Mouse (Mus musculus): ENCODE results near the gene Dnajc6.

GRCm38 (mm10) chr4:101469242-101469641 lies 27.2 kb upstream of the Dnajc6 start:
- TF ChIP-seq GATA1 (IDR thresholded peaks at IDR 0.05; ENCODE audit: borderline replicate concordance, low read length) (no peak), FLI1 (IDR thresholded peaks at IDR 0.05; ENCODE audit: low read length) (no peak)

Data from megakaryocyte, embryonic 14.5 days (primary cell).